Mouse (Mus musculus): ENCODE data around the gene Speer4f1.
A peak's percentile ranks its signal among the peaks of the same experiment; 100 is the strongest.
"Not testable (repeated sequence)": the region's sequence is repeated elsewhere in the genome, so short reads cannot be mapped to it uniquely, and the experiment has no call there.

The Speer4f1 gene

GRCm38 (mm10) chr5:17475798-17476197 is at the start of gene Speer4f1:
TSS of gene Speer4f1 (plus strand) at chr5:17476098.
- not testable (repeated sequence) for DNase-seq

- DNase-seq = peak; percentile 74
These were observed 49.0 kb upstream of the Speer4f1 start for GRCm38 (mm10) chr5:17426930-17427329.

GRCm38 (mm10) chr5:17434721-17435120 is 41.2 kb upstream of the Speer4f1 start:
- DNase-seq = no peak

- DNase-seq = no peak
These were observed 39.7 kb upstream of the Speer4f1 start for GRCm38 (mm10) chr5:17436209-17436608.

- no peak for DNase-seq
These were observed 36.3 kb upstream of the Speer4f1 start for GRCm38 (mm10) chr5:17439487-17440102.

- no peak for DNase-seq
These were observed 21.8 kb upstream of the Speer4f1 start for GRCm38 (mm10) chr5:17454059-17454458.

- DNase-seq = no peak
These were observed 20.8 kb upstream of the Speer4f1 start for GRCm38 (mm10) chr5:17454952-17455586.

GRCm38 (mm10) chr5:17456671-17457070 is 19.2 kb upstream of the Speer4f1 start:
- no peak for DNase-seq

GRCm38 (mm10) chr5:17468120-17468519 is 7.8 kb upstream of the Speer4f1 start:
- DNase-seq = not testable (repeated sequence)

GRCm38 (mm10) chr5:17476476-17476875 is 578 bp downstream of the Speer4f1 start:
- no peak for DNase-seq

- DNase-seq = no peak
These were observed 14.0 kb downstream of the Speer4f1 start for GRCm38 (mm10) chr5:17489894-17490293.

GRCm38 (mm10) chr5:17495616-17496015 is 19.7 kb downstream of the Speer4f1 start:
- DNase-seq = no peak

- DNase-seq = no peak
These were observed 20.8 kb downstream of the Speer4f1 start for GRCm38 (mm10) chr5:17496650-17497049.

GRCm38 (mm10) chr5:17499873-17500329 is 24.0 kb downstream of the Speer4f1 start:
- no peak for DNase-seq

- DNase-seq = no peak
These were observed 25.0 kb downstream of the Speer4f1 start for GRCm38 (mm10) chr5:17500866-17501265.

GRCm38 (mm10) chr5:17505540-17505939 is 29.6 kb downstream of the Speer4f1 start:
- DNase-seq = no peak

- DNase-seq = peak; percentile 6
These were observed 32.1 kb downstream of the Speer4f1 start for GRCm38 (mm10) chr5:17508038-17508437.
